In the genomic region with DNA sequence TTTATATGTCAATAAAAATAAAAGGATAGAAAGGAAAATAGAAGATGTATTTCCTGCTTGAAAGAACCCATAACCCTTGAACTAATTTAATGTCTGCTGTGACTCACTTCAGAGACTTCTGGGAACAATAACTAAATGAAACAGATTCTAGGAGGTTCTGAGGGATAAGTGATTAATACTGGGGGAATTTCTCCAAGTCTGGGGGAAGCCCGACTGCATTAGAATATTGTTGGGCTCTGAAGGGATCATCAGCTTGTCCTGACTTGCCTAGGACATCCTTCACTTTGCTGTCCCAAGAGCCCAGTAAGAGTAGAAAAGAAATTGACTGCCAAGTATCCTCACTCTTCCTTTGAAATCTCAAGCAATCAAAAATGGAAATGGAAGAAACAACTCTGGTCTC, we compare ENCODE assay signal across 13 mouse cellular contexts. TPM values are rescaled to one million over a fixed set of nuclear protein-coding genes. Genes with fewer than 3 reads are reported as not detected.
DNase-seq lines count a peak whose midpoint lies in the region; ATAC-seq and TF ChIP-seq lines count a peak whose summit lies in the region.
"Had no signal": no experiment of that assay in that cellular context is flagged by ENCODE, and none has a peak within 500 bp of the region (broad histone marks: within the 10 kb centered on the region; RNA-seq: fewer than 3 reads in every experiment).

No protein-coding gene starts in this region.

- no peak overlapping the region for H3K4me2 ChIP-seq in heart, postnatal 0 days (ENCODE audit: low read depth, low read length)
- H3K4me2 ChIP-seq in heart, embryonic 11.5 days, result no peak overlapping the region
- H3K4me2 ChIP-seq: embryonic facial prominence, embryonic 15.5 days; forebrain, embryonic 13.5 days; midbrain, embryonic 15.5 days had no signal

- no peak overlapping the region for H3K4me3 ChIP-seq in heart, postnatal 0 days (ENCODE audit: low read depth, low read length)
- H3K4me3 ChIP-seq in heart, embryonic 11.5 days (ENCODE audit: low read depth, low read length), result no peak overlapping the region
- H3K4me3 ChIP-seq in embryonic fibroblast, embryonic 13.5 days (ENCODE audit: insufficient read depth, low read length), result no peak overlapping the region
- H3K4me3 ChIP-seq: embryonic facial prominence, embryonic 15.5 days; forebrain, embryonic 13.5 days; liver, embryonic 13.5 days; midbrain, embryonic 15.5 days had no signal

- intact Hi-C loops in left cerebral cortex, postnatal 25 days (cut with DNase I), result no loop called here

- H3K9me3 ChIP-seq in heart, postnatal 0 days (replicated peaks; ENCODE audit: control insufficient read depth, low read length), result no peaks in the 10 kb centered on the region
- H3K9me3 ChIP-seq in heart, embryonic 11.5 days (replicated peaks; ENCODE audit: control insufficient read depth, low read length), result no peaks in the 10 kb centered on the region
- H3K9me3 ChIP-seq: embryonic facial prominence, embryonic 15.5 days; forebrain, embryonic 13.5 days; liver, embryonic 13.5 days; midbrain, embryonic 15.5 days had no signal

- DNase-seq in heart, postnatal 0 days (ENCODE audit: low spot score), result peak; percentile 20
- DNase-seq in testis, postnatal 14 days (ENCODE audit: low spot score), result peak; percentile 20
- no peak for DNase-seq in testis, postnatal 10 days (ENCODE audit: low spot score)
- DNase-seq in embryo, embryonic 11 days, result no peak
- no peak for DNase-seq in left cerebral cortex, postnatal 25 days (ENCODE audit: low spot score in 2 of 2)
- DNase-seq: cerebellum, adult 18-20 months; kidney, adult 9 months; liver, embryonic 13.5 days had no signal

- 0 out of 2 replicates have a peak, but pooled peaks have one; percentile 14 for ATAC-seq in heart, postnatal 0 days (ENCODE audit: insufficient read depth, low read depth)
- ATAC-seq in heart, embryonic 11.5 days (replicated peaks; ENCODE audit: insufficient number of reproducible peaks, low FRiP score, low TSS enrichment), result no peak
- ATAC-seq: forebrain, embryonic 13.5 days; midbrain, embryonic 15.5 days had no signal

- TF ChIP-seq CTCF in heart, postnatal 0 days (IDR thresholded peaks at IDR 0.05; ENCODE audit: low read depth), result no peak
- no peak for TF ChIP-seq CTCF in embryonic fibroblast, embryonic 13.5 days (IDR thresholded peaks at IDR 0.05; ENCODE audit: borderline replicate concordance, insufficient read depth, low read length)

- no peak overlapping the region for H3K27ac ChIP-seq in heart, postnatal 0 days (ENCODE audit: low read depth)
- no peak overlapping the region for H3K27ac ChIP-seq in heart, embryonic 11.5 days (ENCODE audit: low read depth, low read length)
- H3K27ac ChIP-seq in embryonic fibroblast, embryonic 13.5 days (ENCODE audit: insufficient read depth, low read length), result peak overlapping the region; percentile 97
- H3K27ac ChIP-seq: embryonic facial prominence, embryonic 15.5 days; forebrain, embryonic 13.5 days; liver, embryonic 13.5 days; midbrain, embryonic 15.5 days had no signal

- no peaks in the 10 kb centered on the region for H3K36me3 ChIP-seq in heart, postnatal 0 days (replicated peaks; ENCODE audit: control insufficient read depth, insufficient read depth, low read length)
- H3K36me3 ChIP-seq in heart, embryonic 11.5 days (ENCODE audit: control insufficient read depth, insufficient read depth, low read length), result no peaks in the 10 kb centered on the region
- H3K36me3 ChIP-seq: embryonic facial prominence, embryonic 15.5 days; liver, embryonic 13.5 days; midbrain, embryonic 15.5 days had no signal

- no peak overlapping the region for H3K9ac ChIP-seq in heart, postnatal 0 days (replicated peaks; ENCODE audit: low read depth, low read length)
- H3K9ac ChIP-seq in heart, embryonic 11.5 days (ENCODE audit: low read depth, low read length), result no peak overlapping the region
- H3K9ac ChIP-seq: embryonic facial prominence, embryonic 15.5 days; forebrain, embryonic 13.5 days; liver, embryonic 13.5 days; midbrain, embryonic 15.5 days had no signal

- H3K4me1 ChIP-seq in heart, postnatal 0 days (ENCODE audit: control insufficient read depth, insufficient read depth), result no peaks in the 10 kb centered on the region
- H3K4me1 ChIP-seq in heart, embryonic 11.5 days (ENCODE audit: control insufficient read depth, insufficient read depth, low read length), result no peaks in the 10 kb centered on the region
- peaks cover 6% of the 10 kb centered on the region; the same call in 1 of the 2 replicates for H3K4me1 ChIP-seq in embryonic fibroblast, embryonic 13.5 days (ENCODE audit: control insufficient read depth, insufficient read depth, low read length)
- H3K4me1 ChIP-seq: embryonic facial prominence, embryonic 15.5 days; forebrain, embryonic 13.5 days; liver, embryonic 13.5 days; midbrain, embryonic 15.5 days had no signal

- no peaks in the 10 kb centered on the region for H3K27me3 ChIP-seq in heart, postnatal 0 days (ENCODE audit: control insufficient read depth, insufficient read depth, low read length)
- H3K27me3 ChIP-seq in heart, embryonic 11.5 days (ENCODE audit: control insufficient read depth, insufficient read depth, low read length), result no peaks in the 10 kb centered on the region
- H3K27me3 ChIP-seq: embryonic facial prominence, embryonic 15.5 days; forebrain, embryonic 13.5 days; liver, embryonic 13.5 days; midbrain, embryonic 15.5 days had no signal

- no peak for TF ChIP-seq POLR2A in embryonic fibroblast, embryonic 13.5 days (IDR thresholded peaks at IDR 0.05; ENCODE audit: low read depth, low read length)

- TF ChIP-seq EP300 in heart, postnatal 0 days (IDR thresholded peaks at IDR 0.05; ENCODE audit: low read depth), result no peak

- 41% methylated on average over 1 of the region's 1 CpGs for WGBS in heart, postnatal 0 days
- whole genome bisulfite sequencing in heart, embryonic 11.5 days (ENCODE audit: insufficient replicate concordance), result 65% methylated on average over 1 of the region's 1 CpGs

RNA-seq across cellular contexts. Expression of gene Cep78, which starts 31.4 kb away (rescaled TPM):
- 4.6 TPM in 2 replicates for total RNA-seq in heart, postnatal 0 days (2014; rRNA removed; ENCODE audit: low replicate concordance)
- 6.9 and 7.2 TPM in 2 replicates for polyA plus RNA-seq in heart, postnatal 0 days (2015; fragmentation: Nextera tagmentation; extraction: Ambion mirVana)
- 16.3 and 17.8 TPM in 2 replicates for polyA plus RNA-seq in heart, embryonic 11.5 days (2014; fragmentation: Nextera tagmentation; extraction: Ambion mirVana)
- 9.0 and 12.3 TPM in 2 replicates for polyA plus RNA-seq in embryonic fibroblast, embryonic 13.5 days (2011; ENCODE audit: insufficient read length, low read depth, missing spikeins)
- total RNA-seq in left cerebral cortex, postnatal 25 days (2021), result 10 to 100 TPM; 10.3 to 11.6 TPM

Comparison
In these comparisons a context has a peak if more than half of its experiments do, and no peak if none do; other contexts are left out.
1. DNase-seq: peak in heart, postnatal 0 days (single experiment) and testis, postnatal 14 days (single experiment); none in testis, postnatal 10 days (single experiment), embryo, embryonic 11 days (single experiment) and left cerebral cortex, postnatal 25 days (0 of 2).